Mouse (Mus musculus) liver, embryonic 16.5 days (tissue): ENCODE results near the gene Ptch1. TPM values are rescaled to one million over a fixed set of nuclear protein-coding genes. Genes with fewer than 3 reads are reported as not detected.

Experiments
- ATAC-seq: fragments of 200-750 bp; cut with Nextera tagmentation; 2 replicates; pipeline ENCODE4 v1.8.0; 2017; ENCODE audit warnings: low read depth, mild to moderate bottlenecking, moderate number of reproducible peaks, moderate library complexity
- H3K27ac ChIP-seq: fragments of 300-500 bp; sonication (generic); 2 replicates; pipeline ENCODE4 v1.5.1; 2014; ENCODE audit warnings: mild to moderate bottlenecking, low read length
- H3K27me3 ChIP-seq: fragments of 300-500 bp; sonication (generic); 2 replicates; pipeline ENCODE4 v1.6.1; 2014; ENCODE audit warnings: low read depth, low read length, mixed read lengths; ENCODE audit not compliant: control insufficient read depth, insufficient read depth
- H3K36me3 ChIP-seq: fragments of 300-500 bp; sonication (generic); 2 replicates; pipeline ENCODE4 v1.6.1; 2014; ENCODE audit warnings: mild to moderate bottlenecking; ENCODE audit not compliant: control insufficient read depth, insufficient read depth
- H3K4me1 ChIP-seq: fragments of 300-500 bp; sonication (generic); 2 replicates; pipeline ENCODE4 v1.6.1; 2014; ENCODE audit warnings: low read depth, low read length, mixed read lengths; ENCODE audit not compliant: control insufficient read depth
- H3K4me2 ChIP-seq: fragments of 300-500 bp; sonication (generic); 2 replicates; pipeline ENCODE4 v1.6.1; 2014; ENCODE audit warnings: low read depth, low read length, mixed read lengths
- H3K4me3 ChIP-seq: fragments of 300-500 bp; sonication (generic); 2 replicates; pipeline ENCODE4 v1.5.1; 2014; ENCODE audit warnings: low read depth, mild to moderate bottlenecking, low read length
- H3K9ac ChIP-seq: fragments of 300-500 bp; sonication (generic); 2 replicates; pipeline ENCODE4 v1.6.1; 2014; ENCODE audit warnings: low read depth, low read length
- H3K9me3 ChIP-seq: fragments of 300-500 bp; sonication (generic); replicated peaks from 2 replicates; pipeline ENCODE4 v1.6.1; 2016; ENCODE audit warnings: low read length; ENCODE audit not compliant: control insufficient read depth
- WGBS: fragments of 180-500 bp; shearing (Covaris S2); extraction: QIAGEN DNeasy Blood & Tissue Kit; methylation state at CpG from one replicate; pipeline ENCODE4 v1.1.7; 2014; ENCODE audit not compliant: insufficient replicate concordance; 5-methylcytosine and 5-hydroxymethylcytosine counted together
- polyA plus RNA-seq: library from polyadenylated mRNA; unstranded; fragments of >200 nt; fragmentation: Nextera tagmentation; extraction: Ambion mirVana; gene quantifications from 2 replicates; pipeline ENCODE4 v1.2.1, GENCODE M21; 2015

Ptch1 gene
- polyA plus RNA-seq, 1 experiment from 2014 or later = 3.1 TPM

- H3K4me2 ChIP-seq = peak overlapping the region; percentile 77
- 1% methylated on average over 64 of the region's 67 CpGs for WGBS
- H3K9ac ChIP-seq = peak overlapping the region; percentile 21; the same call in 1 of the 2 replicates
- no peak overlapping the region for H3K27ac ChIP-seq
- no peaks in the 10 kb centered on the region for H3K36me3 ChIP-seq
- peaks cover 11% of the 10 kb centered on the region for H3K4me1 ChIP-seq
- H3K4me3 ChIP-seq = peak overlapping the region; percentile 55
- peaks cover 73% of the 10 kb centered on the region for H3K27me3 ChIP-seq
- H3K9me3 ChIP-seq = no peaks in the 10 kb centered on the region
- no peak for ATAC-seq
These were observed 744 bp downstream of the Ptch1 start for GRCm38 (mm10) chr13:63572453-63573255.

GRCm38 (mm10) chr13:63572111-63572452 lies 1.3 kb downstream of the Ptch1 start:
- ATAC-seq = no peak
- H3K9ac ChIP-seq = peak overlapping the region; percentile 21; the same call in 1 of the 2 replicates
- 1% methylated on average over 12 of the region's 12 CpGs for WGBS

GRCm38 (mm10) chr13:63570456-63570855 lies 2.9 kb downstream of the Ptch1 start:
- ATAC-seq = no peak
- no peak overlapping the region for H3K9ac ChIP-seq
- peaks cover 62% of the 10 kb centered on the region for H3K27me3 ChIP-seq

More at GRCm38 (mm10) chr13:63572111-63572452, 1.3 kb downstream of the Ptch1 start:
- no peaks in the 10 kb centered on the region for H3K36me3 ChIP-seq
- H3K4me1 ChIP-seq = peaks cover 11% of the 10 kb centered on the region
- peak overlapping the region; percentile 77 for H3K4me2 ChIP-seq
- H3K27ac ChIP-seq = no peak overlapping the region
- no peaks in the 10 kb centered on the region for H3K9me3 ChIP-seq
- H3K27me3 ChIP-seq = peaks cover 73% of the 10 kb centered on the region
- H3K4me3 ChIP-seq = peak overlapping the region; percentile 55

GRCm38 (mm10) chr13:63569396-63569756 lies 4.0 kb downstream of the Ptch1 start:
- H3K27ac ChIP-seq = no peak overlapping the region
- 32% methylated on average over 5 of the region's 5 CpGs for WGBS
- no peak overlapping the region for H3K9ac ChIP-seq

More at GRCm38 (mm10) chr13:63570456-63570855, 2.9 kb downstream of the Ptch1 start:
- no peak overlapping the region for H3K27ac ChIP-seq
- no peaks in the 10 kb centered on the region for H3K9me3 ChIP-seq
- no peak overlapping the region for H3K4me2 ChIP-seq
- H3K36me3 ChIP-seq = no peaks in the 10 kb centered on the region
- H3K4me3 ChIP-seq = no peak overlapping the region
- peaks cover 18% of the 10 kb centered on the region for H3K4me1 ChIP-seq

GRCm38 (mm10) chr13:63568741-63569395 lies 4.5 kb downstream of the Ptch1 start:
- H3K4me3 ChIP-seq = peak overlapping the region; percentile 85
- peak overlapping the region; percentile 97 for H3K4me2 ChIP-seq
- H3K4me1 ChIP-seq = peaks cover 18% of the 10 kb centered on the region
- H3K36me3 ChIP-seq = no peaks in the 10 kb centered on the region
- H3K9ac ChIP-seq = peak overlapping the region; percentile 63
- 10% methylated on average over 19 of the region's 19 CpGs for WGBS
- no peak for ATAC-seq
- H3K27me3 ChIP-seq = peaks cover 51% of the 10 kb centered on the region
- no peaks in the 10 kb centered on the region for H3K9me3 ChIP-seq
- H3K27ac ChIP-seq = no peak overlapping the region

More at GRCm38 (mm10) chr13:63569396-63569756, 4.0 kb downstream of the Ptch1 start:
- Histone ChIP-seq H3K9me3 (no peaks in the 10 kb centered on the region), H3K27me3 (peaks cover 56% of the 10 kb centered on the region), H3K4me2 (peak overlapping the region; percentile 97), H3K36me3 (no peaks in the 10 kb centered on the region), H3K4me3 (no peak overlapping the region), H3K4me1 (peaks cover 18% of the 10 kb centered on the region)
- no peak for ATAC-seq

GRCm38 (mm10) chr13:63568306-63568705 lies 5.1 kb downstream of the Ptch1 start:
- peak overlapping the region; percentile 97 for H3K4me2 ChIP-seq
- no peaks in the 10 kb centered on the region for H3K9me3 ChIP-seq
- H3K27ac ChIP-seq = no peak overlapping the region
- WGBS = under 1% methylated on average over 14 of the region's 14 CpGs
- peak overlapping the region; percentile 63 for H3K9ac ChIP-seq
- ATAC-seq = no peak
- H3K4me1 ChIP-seq = peaks cover 18% of the 10 kb centered on the region
- no peaks in the 10 kb centered on the region for H3K36me3 ChIP-seq
- H3K27me3 ChIP-seq = peaks cover 45% of the 10 kb centered on the region
- H3K4me3 ChIP-seq = peak overlapping the region; percentile 85

- H3K4me3 ChIP-seq = peak overlapping the region; percentile 85
- H3K9ac ChIP-seq = peak overlapping the region; percentile 63
- peak overlapping the region; percentile 84 for H3K27ac ChIP-seq
- WGBS = under 1% methylated on average over 62 of the region's 62 CpGs
- H3K9me3 ChIP-seq = no peaks in the 10 kb centered on the region
- no peaks in the 10 kb centered on the region for H3K36me3 ChIP-seq
- H3K4me2 ChIP-seq = peak overlapping the region; percentile 97
- peak; percentile 81 for ATAC-seq
- peaks cover 40% of the 10 kb centered on the region for H3K27me3 ChIP-seq
- peaks cover 17% of the 10 kb centered on the region for H3K4me1 ChIP-seq
These were observed 5.6 kb downstream of the Ptch1 start for GRCm38 (mm10) chr13:63567677-63568293.

GRCm38 (mm10) chr13:63566018-63567015 lies 7.1 kb downstream of the Ptch1 start:
- Histone ChIP-seq H3K9me3 (no peaks in the 10 kb centered on the region), H3K4me3 (peak overlapping the region; percentile 86), H3K27me3 (peaks cover 25% of the 10 kb centered on the region), H3K27ac (peak overlapping the region; percentile 83), H3K4me2 (peak overlapping the region; percentile 97), H3K36me3 (no peaks in the 10 kb centered on the region), H3K9ac (peak overlapping the region; percentile 80), H3K4me1 (peaks cover 23% of the 10 kb centered on the region)
- ATAC-seq = 0 out of 2 replicates have a peak, but pooled peaks have one; percentile 9
- WGBS = under 1% methylated on average over 46 of the region's 46 CpGs
